Mouse (Mus musculus): ENCODE results near the gene Cryab.
A peak's percentile ranks its signal among the peaks of the same experiment; 100 is the strongest.

Cryab gene

DNA sequence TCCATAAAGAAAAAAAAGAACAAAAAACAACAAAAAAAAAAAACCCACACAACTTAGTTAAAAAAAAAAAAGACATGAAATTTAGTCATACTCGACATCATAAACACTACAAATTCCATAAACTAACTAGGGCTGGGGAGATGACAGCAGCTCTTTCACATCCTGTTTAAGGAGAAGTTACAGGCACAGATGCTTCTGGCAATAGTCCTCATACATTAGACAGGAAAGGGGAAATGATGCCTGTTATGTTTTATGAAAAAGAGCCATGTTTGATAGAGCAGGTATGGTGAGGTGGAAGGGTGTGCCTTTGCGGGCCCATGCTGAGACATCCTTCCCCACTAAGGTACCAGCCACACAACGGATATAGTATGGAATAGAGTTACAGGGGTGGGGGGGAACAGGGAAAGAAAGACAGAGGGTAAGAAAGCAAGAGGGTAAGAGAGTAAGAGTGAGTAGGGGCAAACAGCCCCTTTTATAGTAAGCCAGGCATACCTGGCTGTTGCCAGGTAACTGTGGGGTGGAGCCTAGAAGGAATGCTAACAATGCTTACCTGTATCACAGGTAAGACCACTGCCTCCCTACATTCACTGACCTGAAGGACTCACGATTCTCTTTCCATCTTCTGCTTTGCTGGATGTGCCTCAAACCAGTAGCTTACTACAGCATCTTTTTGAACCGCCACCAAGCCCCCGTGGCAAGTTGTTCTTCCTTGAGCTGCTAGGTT is 10.6 kb downstream of the Cryab start:
- TF ChIP-seq GATA4 (IDR thresholded peaks at IDR 0.05; ENCODE audit: insufficient replicate concordance, low read length), result no peak

DNA sequence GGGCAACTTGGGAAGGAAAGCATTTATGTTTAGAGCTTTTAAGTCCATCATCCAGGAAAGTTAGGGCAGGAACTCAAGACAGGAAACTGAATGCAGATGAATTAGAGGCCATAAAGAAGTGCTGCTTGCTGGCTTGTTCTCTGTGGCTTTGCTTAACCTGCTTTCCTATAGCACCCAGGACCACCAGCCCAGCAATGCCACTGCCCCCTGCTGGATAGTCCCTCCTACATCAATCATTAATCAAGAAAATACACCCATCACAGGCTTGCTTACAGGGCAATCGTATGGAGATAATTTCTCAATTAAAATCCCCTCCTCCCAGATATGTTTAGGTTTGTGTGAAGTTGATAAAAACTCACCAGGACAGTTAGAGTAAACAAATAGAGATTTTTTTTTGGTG is 12.2 kb downstream of the Cryab start:
- TF ChIP-seq GATA4 (IDR thresholded peaks at IDR 0.05; ENCODE audit: insufficient replicate concordance, low read length), result no peak

DNA sequence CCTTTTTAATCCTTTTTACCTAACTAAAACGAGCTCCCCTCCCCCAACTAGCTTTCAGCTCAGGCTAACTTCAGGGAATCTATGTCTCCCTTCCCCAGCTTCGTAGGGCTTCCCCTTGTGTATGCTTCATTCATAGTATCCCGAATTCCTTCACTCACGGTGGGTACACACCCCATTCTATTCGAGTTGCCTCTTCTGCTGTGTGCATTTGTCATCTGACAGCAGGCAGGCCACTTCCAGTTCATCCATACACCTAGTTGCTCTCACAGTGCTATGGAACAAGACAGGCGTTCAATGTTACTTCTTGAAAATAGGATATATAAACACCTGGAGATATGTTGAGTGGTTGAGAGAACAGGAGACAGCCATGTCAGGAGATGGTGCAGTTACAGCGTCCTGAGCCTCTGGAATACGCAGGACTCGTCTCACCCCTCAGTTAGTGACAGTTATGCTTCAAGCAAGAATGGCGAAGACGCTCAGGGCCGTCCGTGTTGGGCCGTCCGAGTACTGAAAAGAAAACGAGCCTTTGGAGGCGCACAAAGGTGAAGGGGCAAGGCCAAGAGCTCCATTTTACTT is 16.5 kb downstream of the Cryab start:
- no peak for TF ChIP-seq GATA4 (IDR thresholded peaks at IDR 0.05; ENCODE audit: insufficient replicate concordance, low read length)

DNA sequence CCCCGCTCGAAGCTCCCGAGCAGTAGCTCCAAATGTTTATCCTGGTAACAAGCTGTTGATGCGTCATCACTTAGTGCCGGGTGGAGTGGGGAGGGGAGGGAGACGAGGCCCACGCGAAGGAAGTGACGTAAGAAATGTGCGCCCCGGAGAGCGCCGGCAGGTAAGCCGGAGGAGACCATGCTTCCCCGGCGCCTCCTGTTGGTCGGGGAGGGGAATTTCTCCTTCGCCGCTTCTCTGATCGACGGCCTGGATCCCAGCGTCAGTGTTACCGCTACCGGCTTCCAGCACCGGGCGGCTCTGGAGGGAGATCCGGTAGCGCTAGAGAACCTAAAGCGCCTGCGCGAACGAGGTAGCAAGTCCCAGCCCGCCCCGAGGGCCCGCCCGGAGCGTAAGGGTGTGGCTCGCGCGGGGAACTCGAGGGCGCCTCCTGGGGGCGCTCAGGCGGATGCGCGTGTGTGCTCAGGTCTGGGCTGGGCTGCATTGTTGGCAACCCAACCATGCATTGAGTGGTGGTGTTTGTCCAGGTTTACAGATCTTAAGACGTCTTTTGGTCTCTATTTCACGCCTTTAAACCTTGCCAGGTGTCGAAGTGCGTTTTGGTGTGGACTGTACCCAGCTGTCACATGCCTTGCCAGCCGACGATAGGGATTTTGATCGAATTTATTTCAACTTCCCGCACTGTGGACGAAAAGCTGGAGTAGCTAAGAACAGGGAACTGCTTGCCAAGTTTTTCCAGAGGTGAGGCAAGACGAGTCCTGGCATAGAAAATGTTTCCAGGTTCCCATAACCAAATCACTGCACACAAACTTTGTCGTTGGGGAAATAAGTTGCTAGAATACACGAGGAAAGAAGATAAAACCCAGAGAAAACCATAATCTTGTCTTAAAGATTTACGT is 17.2 kb downstream of the Cryab start, which contains the start of gene Fdxacb1:
Gene Fdxacb1, plus strand, starts transcription at position 130 of the 896 bp plus-strand sequence.
- peak; percentile 41; the same call in 1 of the 2 replicates for TF ChIP-seq GATA4 (IDR thresholded peaks at IDR 0.05; ENCODE audit: insufficient replicate concordance, low read length)

DNA sequence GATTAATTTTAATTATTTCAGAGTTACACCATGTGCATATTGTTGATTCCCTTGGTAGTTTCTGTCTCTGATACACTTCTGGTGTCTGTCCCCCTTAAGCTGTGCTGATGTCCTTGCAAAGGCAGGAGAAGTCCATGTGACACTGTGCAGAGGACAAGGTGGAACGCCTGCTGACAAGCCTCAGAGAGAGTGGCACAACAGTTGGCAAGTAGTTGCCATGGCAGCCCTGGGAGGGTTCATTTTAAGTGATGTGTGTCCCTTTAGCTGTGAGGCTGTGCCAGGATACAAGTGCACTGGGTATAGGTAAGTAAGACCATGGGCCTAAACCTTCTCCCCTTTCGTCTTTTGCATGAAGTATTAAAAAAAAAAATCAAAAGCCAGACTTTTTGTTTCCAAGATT is 18.9 kb downstream of the Cryab start:
- no peak for TF ChIP-seq GATA4 (IDR thresholded peaks at IDR 0.05; ENCODE audit: insufficient replicate concordance, low read length)

DNA sequence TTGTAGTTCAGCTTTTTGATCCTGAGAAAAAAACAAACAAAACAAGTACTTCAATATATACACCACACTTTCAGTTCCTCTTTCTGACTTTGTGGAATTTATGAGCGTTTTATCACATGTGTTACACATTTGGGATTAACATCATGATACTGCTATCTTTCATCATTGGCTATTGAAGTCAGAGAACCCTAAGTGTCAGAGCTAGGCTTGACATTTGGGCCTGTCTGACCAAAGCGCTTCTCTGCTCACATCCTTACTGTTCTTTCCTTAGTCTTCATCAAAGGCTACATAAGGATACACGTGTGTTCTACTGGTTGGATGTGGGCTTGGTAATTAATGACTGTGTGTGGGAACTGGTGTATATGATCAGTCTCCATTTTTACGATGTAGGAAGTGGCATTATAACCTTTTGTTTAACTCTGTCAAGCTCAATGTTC is 22.9 kb downstream of the Cryab start:
- no peak for TF ChIP-seq GATA4 (IDR thresholded peaks at IDR 0.05; ENCODE audit: insufficient replicate concordance, low read length)

DNA sequence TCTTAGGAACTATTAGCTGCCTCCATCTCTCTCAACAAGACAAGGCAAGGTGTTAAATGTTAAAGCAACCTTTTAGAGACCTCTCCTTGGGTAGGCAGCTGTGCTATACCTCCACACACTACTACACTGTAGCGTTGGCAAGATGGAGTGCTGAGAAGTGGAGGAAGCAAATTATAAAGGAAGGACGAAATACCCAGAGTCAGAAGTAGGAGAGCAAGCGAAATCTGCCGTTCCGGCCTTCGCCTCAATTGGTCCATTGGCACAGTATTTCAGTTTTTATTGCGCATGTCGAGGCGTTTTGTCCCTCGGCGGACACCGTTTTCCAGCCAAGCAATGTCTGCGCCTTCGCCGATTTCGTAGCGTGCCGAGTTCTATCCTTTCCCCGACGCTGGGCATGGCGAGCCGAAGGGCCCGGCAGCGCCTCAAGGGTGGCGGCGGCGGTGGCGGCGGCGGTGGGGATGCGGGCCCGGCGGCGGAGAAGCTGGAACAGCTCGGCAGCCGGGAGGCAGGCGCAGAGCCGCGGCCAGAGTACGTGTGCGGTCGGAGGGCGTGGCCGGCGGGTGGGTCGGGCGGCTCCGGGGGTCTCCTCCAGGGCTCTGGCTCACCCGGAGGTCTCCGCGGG is 24.0 kb downstream of the Cryab start, which contains the start of the genes Alg9 and 1110032A03Rik:
Gene Alg9, plus strand, starts transcription at position 29 of the 622 bp plus-strand sequence.
Gene 1110032A03Rik, minus strand, starts transcription at position 530 of the 622 bp plus-strand sequence.
- TF ChIP-seq GATA4 (IDR thresholded peaks at IDR 0.05; ENCODE audit: insufficient replicate concordance, low read length), result no peak

DNA sequence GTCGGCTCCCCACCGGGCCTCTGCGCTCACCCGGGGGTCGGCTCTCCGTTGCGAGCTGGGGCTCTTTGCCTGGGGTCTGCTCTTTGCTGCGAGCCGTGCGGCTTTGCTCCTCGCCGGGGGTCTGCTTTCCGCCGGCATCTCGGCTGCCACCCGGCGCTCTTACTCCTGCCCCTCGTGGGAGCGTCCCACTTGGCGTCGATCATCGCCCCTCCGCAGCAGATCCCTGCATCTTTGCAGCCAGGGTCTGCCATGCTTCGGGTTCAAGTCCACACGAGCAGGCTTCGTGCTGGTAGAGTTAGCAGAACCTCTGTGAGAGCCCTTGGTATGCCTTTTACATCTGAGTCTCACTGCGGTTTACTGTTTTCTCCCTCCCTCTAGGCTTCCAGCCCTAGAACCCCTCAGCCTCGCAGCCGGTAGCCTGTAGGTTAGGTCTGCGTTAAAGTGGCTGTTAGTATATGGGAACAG is 24.6 kb downstream of the Cryab start:
- TF ChIP-seq GATA4 (IDR thresholded peaks at IDR 0.05; ENCODE audit: insufficient replicate concordance, low read length), result no peak

DNA sequence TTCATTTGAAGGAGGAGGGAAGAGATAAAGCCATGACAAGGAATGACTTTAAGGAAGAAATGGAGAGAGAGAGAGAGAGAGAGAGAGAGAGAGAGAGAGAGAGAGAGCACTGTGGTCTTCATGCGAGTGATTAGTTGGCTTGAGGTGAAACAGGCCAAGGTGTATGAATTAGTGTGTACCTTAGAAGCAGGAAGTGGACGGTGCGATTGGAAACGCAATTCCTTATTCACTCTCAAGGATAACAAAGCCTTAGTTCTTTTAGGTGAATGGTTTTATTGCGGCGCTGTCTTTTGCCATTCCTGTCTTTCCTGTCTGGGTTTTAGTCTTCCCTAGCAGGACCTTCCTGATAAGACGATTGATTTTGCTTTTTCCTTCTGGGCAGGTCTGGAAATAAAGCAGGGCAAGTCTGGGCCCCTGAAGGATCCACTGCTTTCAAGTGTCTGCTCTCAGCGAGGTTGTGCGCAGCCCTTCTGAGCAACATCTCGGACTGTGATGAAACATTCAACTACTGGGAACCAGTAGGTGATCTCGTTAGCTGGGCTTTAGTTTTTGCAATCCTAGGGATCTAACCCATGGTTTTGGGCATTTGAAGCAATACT is 25.1 kb downstream of the Cryab start:
- no peak for TF ChIP-seq GATA4 (IDR thresholded peaks at IDR 0.05; ENCODE audit: insufficient replicate concordance, low read length)

DNA sequence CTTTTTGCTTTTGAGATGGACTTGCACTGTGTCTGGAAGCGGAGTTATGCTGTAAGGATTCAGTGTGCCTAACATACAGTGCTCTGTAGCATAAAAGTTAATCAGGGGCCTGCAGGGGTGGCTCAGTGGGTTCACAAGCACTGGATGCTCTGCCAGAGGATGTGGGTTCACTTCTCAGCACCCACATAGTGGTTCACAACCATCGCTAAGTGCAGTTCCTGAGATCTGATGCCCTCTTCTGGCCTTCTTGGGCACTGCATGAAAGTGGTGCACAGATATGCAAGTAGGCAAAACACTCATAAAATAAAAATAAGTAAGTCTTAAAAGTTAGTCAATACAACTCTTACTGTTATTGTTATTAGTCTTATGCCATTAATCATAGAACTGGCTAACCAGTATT is 31.0 kb downstream of the Cryab start:
- no peak for TF ChIP-seq GATA4 (IDR thresholded peaks at IDR 0.05; ENCODE audit: insufficient replicate concordance, low read length)

DNA sequence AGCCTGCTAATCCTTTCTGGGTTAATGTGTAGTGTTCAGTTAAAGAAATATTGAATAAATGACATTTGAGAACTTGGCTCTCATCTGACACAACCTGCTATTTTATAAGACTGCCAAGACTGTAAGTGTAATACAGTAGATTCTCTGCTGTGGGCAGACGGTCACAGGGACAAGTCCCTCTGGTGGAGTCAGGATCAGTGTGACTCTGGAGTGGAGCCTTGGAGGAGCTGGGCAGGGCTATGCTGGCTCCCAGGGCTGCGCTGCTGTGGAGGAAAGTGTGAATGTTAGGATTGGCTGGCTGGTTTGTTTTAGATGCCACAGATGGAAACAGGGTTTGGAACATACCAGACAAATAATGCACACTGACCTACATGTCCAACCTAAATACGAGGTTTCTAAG is 44.1 kb downstream of the Cryab start:
- no peak for TF ChIP-seq GATA4 (IDR thresholded peaks at IDR 0.05; ENCODE audit: insufficient replicate concordance, low read length)

DNA sequence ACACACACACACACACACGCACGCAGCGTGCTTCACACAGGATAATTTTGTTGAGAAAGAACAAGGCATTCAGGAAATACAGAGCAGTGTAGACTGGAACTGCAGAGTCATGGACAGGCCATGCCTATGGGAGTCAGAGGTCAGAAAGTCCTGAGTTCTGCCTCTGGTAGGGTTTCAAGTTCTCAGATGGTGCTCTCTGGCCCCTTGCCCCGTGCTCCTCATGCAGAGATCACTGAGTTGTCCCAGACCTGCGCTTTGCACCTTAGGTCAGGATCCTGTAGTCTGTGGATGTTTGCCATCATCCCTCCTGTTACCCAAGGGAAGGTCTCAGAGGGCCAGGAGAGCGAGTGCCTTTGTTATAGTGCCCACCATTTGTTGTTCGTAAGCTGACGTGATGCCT is 45.7 kb downstream of the Cryab start:
- no peak for TF ChIP-seq GATA4 (IDR thresholded peaks at IDR 0.05; ENCODE audit: insufficient replicate concordance, low read length)

DNA sequence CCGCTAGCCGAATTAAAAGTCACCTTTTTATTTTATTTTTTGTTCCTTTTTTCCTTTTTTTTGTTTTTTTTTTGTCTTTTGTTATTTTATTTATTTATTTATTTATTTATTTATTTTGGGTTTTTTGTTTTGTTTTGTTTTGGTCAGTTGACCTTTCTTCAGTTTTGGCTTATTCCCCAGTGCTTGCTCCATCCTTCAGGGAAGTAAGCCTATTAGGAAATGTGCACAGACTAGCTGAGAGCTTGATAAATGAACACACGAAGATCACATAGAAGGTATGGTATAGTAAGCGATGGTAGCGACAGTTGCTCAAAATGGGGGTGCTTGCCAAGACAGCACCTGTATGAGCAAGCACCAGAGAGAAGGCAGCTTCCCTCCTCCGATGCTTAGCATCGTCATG is 46.5 kb downstream of the Cryab start:
- TF ChIP-seq GATA4 (IDR thresholded peaks at IDR 0.05; ENCODE audit: insufficient replicate concordance, low read length), result no peak

DNA sequence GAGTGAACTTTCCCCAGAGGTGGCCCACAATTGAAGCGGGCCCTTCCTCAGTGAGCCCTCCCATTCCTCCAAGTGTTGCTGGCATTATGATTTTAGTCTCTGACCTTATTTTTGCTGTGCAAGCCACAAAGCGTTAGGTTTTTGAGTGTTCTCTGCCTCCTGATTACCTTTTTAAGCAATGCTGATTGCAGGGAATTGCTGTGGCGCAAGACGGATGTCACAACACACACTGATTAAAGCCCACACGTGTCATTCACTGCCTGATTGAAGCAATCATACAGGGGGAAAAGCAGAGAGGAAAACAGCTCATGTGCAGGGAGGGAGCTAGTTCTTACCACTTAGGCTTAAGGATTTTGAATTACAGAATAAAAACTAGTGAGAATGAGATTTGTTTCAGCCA is 47.2 kb downstream of the Cryab start:
- peak; percentile 65; the same call in 1 of the 2 replicates for TF ChIP-seq GATA4 (IDR thresholded peaks at IDR 0.05; ENCODE audit: insufficient replicate concordance, low read length)

DNA sequence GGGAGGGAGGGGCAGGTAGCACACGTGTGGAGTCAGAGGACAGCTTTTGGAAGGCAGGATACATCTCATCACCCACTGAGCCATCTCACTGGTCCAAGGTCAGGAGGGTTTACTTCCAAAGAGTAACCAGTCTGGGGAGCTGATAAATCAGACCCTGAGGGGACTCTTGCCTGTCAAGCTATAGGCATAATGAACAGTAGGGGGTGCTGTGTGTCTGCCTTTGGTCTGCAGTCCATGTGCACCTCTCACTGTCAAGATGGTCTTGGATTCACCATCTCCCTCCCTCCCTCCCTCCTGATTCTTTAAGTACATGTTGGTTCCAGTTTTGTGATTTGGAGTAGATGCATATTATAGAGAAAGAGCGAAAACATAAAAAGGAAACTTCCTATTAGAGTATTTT is 49.9 kb downstream of the Cryab start:
- no peak for TF ChIP-seq GATA4 (IDR thresholded peaks at IDR 0.05; ENCODE audit: insufficient replicate concordance, low read length)
